Mouse (Mus musculus) Patski (cell line): ENCODE results near the gene Napa. TPM values are rescaled to one million over a fixed set of nuclear protein-coding genes. Genes with fewer than 3 reads are reported as not detected.

Experiments
- ATAC-seq: fragments of 100-300 bp; one replicate; pipeline ENCODE4 v1.8.0; 2021
- CTCF ChIA-PET: fragments of 350-600 bp; sonication (Branson Sonifier 250); formaldehyde crosslinking; loops from one replicate; lab custom pipeline; 2022; ENCODE audit warnings: inconsistent platforms; lab: Charles Lee
- POLR2A ChIA-PET: fragments of 350-600 bp; sonication (Branson Sonifier 250); formaldehyde crosslinking; loops from one replicate; lab custom pipeline; 2022; ENCODE audit warnings: antibody characterized with exemption, inconsistent platforms; lab: Charles Lee
- DNase-seq: peaks from one replicate; pipeline ENCODE4 v3.0.0-alpha.2; 2011; ENCODE audit warnings: low read depth, low spot score
- H3K27me3 ChIP-seq: fragments of 371-371 bp; one replicate; pipeline ENCODE4 v1.5.1; 2021
- CTCF ChIP-seq: fragments of 100-300 bp; IDR thresholded peaks from one replicate; pipeline ENCODE4 v1.5.1; 2021
- in situ Hi-C: fragments of 300-500 bp; cut with MboI; formaldehyde crosslinking; loops from 3 replicates; pipeline ENCODE4 v1.11.1; 2018; ENCODE audit warnings: low pct_unique_long_range_greater_than_20kb, mixed read lengths
- polyA plus RNA-seq: library from polyadenylated mRNA; unstranded; gene quantifications from one replicate; pipeline ENCODE4 v1.2.3, GENCODE M21; 2021

Napa gene
- polyA plus RNA-seq, 1 experiment from 2014 or later = 178 TPM

DNA sequence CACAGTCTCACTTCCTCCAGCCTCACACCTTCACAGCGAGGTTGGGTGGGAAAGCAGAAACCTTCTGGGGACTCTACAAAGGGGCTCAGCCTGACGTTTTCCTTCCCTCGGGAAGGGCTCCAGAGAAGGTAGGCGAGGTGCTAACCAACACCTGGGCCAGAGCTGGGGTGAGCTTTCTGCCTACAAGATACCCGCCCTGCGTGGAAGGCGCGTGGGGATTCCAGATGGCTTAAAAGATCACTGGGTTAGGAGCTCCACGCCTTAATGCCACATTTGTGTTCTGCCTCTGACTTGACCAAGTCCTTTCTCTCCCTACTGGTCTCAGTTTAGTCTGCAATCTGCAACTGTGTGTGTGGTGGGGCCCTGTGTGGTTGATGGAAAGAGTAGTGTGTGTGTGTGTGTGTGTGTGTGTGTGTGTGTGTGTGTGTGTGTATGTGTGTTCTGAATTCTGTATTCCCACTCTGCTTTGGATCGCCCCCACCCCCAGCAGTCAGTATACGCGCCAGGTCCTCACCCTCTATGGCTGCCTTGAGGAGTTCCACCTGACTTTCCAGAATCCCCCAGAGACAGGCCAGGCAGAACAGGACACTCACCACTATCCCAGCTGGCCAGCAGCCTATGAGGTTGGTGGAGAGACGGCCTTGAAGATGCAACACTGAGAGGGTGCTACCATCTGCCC lies 32.8 kb downstream of the Napa start:
- CTCF ChIA-PET = interaction anchor here (1.1 kb wide), 1 partner anchor 24 kb away, joined by 4 read pairs; no protein-coding TSS in a partner anchor
- in situ Hi-C loops = no loop called here
- DNase-seq (no peak), ATAC-seq (no peak)
- peaks cover 22% of the 10 kb centered on the region for H3K27me3 ChIP-seq
- TF ChIP-seq CTCF = no peak
- POLR2A ChIA-PET = no interaction called here

DNA sequence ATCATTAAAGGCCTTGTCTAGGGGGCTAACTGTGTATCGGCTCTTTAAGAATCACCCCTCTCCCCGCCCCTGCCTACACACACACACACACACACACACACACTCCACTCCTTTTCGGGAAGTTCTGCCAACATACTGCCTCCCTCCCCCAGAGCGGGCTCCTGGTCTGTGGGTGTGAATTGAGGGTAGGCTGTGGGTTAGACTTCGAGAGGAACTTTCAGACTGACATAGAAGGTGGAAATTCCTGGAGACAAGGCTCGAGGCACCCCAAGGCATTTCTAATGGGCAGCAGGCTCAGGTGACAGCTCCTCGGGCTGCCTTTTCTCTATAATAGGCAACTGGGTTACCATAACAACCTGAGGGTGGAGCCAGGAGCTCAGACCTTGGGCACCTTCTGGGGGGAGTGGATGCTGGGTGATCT lies 33.9 kb downstream of the Napa start:
- CTCF ChIA-PET = interaction anchor here (1.5 kb wide), 1 partner anchor 80 kb away, joined by 3 read pairs; no protein-coding TSS in a partner anchor
- TF ChIP-seq CTCF = no peak
- ATAC-seq (no peak), DNase-seq (no peak)
- peaks cover 22% of the 10 kb centered on the region for H3K27me3 ChIP-seq
- POLR2A ChIA-PET = no interaction called here
- in situ Hi-C loops = no loop called here

DNA sequence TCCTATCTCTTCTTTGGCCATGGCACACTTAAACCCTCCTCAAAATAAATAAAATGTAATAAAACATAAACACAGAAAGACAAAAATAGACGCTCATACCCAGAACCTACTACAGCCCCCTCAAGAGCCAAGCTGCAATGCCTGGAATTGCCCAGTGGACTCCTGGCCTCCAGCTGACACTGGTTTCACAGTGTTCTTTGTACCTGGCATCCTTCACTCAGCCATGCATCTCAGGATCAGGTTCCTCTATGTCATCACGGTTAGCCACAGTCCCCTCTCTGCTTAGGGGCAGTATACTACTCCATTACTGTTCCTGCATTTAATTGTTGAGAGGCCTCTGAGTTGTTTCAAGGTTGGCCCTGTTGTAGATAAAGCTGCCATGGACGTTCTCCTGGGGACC lies 34.7 kb downstream of the Napa start:
- in situ Hi-C loops = no loop called here
- DNase-seq (no peak), ATAC-seq (no peak)
- H3K27me3 ChIP-seq = peaks cover 22% of the 10 kb centered on the region
- POLR2A ChIA-PET = no interaction called here
- CTCF ChIA-PET = interaction anchor here (1.5 kb wide), 1 partner anchor 80 kb away, joined by 3 read pairs; no protein-coding TSS in a partner anchor
- TF ChIP-seq CTCF = no peak

DNA sequence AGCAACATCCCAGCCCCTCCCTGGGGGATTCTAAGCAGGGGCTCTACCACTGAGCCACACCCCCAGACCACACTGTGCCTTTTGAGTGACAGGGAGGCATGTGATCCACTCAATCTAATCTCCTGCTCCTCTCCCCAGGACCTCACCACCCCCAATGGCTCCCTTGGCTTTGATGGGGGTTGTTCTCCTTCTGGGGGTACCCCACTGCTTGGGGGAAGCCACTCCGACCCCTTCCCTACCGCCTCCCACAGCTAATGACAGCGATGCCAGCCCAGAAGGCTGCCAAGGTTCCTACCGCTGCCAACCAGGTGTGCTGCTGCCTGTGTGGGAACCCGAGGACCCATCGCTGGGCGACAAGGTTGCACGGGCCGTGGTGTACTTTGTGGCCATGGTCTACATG lies 35.4 kb downstream of the Napa start:
- in situ Hi-C loops = no loop called here
- ATAC-seq = no peak
- CTCF ChIA-PET = interaction anchor here (1.5 kb wide), 1 partner anchor 81 kb away, joined by 3 read pairs; no protein-coding TSS in a partner anchor

DNA sequence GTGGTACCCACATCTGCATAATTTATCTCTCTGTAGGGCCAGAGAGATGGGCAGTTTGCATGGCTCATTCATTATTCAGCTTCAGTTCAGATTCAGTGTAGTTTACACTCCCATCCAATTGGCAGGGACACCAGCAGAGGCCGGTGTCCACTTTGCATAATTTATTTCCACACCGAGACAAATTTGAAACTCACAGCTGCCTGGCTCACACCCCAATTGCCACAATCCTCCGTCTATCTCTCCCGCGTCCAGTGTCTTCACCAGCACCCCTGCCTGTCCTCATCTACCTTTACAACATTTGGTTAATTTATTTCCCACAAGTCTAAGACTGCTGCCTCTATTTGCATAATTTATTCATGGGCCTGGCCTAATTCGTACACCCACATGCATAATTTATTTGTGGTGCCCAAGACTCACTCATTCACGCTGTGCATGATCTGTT lies 36.7 kb downstream of the Napa start:
- in situ Hi-C loops = no loop called here
- no peak for DNase-seq
- H3K27me3 ChIP-seq = peaks cover 22% of the 10 kb centered on the region
- ChIA-PET CTCF (interaction anchor here (0.7 kb wide), 1 partner anchor 16 kb away, joined by 3 read pairs; no protein-coding TSS in a partner anchor), POLR2A (interaction anchor here (1.0 kb wide), 1 partner anchor 76 kb away, joined by 4 read pairs; no protein-coding TSS in a partner anchor)
- no peak for ATAC-seq
- no peak for TF ChIP-seq CTCF

More for the DNA sequence above, 35.4 kb downstream of the Napa start:
- POLR2A ChIA-PET = no interaction called here
- no peak for DNase-seq
- H3K27me3 ChIP-seq = peaks cover 22% of the 10 kb centered on the region
- TF ChIP-seq CTCF = no peak

DNA sequence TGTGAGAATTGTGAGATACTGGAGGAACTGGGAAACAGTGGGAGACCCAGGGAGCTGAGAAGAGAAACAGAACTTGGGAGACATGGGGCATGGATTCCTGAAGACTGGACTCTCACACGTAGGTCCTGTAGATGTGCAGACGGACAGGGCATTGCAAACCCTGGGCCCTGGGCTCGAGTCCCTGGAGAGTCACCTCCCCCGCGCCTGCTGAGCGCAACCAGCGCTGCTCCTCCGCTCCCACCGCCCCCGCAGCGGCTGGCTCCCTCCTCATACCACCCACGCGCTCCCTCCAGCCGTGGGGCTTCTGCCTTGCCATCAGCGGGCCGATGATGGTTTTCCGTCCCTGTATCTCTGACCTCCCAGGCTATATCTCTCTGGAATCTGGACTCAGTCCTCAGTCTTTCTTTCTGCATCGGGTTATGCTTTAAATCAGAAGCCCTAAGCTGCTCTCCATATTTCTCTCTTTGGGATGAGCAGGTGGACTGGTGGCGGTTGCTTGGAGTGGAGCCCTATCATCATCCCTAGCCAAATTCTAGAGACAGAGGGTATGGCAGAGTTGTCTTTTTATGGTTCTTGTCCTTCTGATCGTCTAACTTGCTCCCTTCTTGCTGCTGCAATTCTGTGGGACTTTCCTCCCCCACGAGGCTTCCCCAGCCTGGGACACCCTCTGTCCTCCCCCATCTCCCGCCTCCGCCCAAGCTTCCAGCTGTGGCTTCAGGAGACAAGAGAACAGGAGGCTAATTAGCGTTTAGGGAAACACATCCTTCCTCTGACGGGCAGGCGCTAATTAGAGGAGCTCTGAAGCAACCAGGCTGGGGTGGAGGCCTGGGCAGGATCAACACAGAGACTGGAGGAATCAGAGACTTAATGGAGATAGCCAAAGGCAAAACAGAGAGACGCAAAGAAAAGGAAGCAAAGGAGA lies 48.5 kb downstream of the Napa start:
- CTCF ChIA-PET = no interaction called here
- POLR2A ChIA-PET = no interaction called here
- in situ Hi-C loops = loop anchor here (10.0 kb wide), 1 partner anchor 172 kb away; no protein-coding TSS in a partner anchor
- no peak for TF ChIP-seq CTCF
- ATAC-seq (no peak), DNase-seq (no peak)
- peaks cover 34% of the 10 kb centered on the region for H3K27me3 ChIP-seq

DNA sequence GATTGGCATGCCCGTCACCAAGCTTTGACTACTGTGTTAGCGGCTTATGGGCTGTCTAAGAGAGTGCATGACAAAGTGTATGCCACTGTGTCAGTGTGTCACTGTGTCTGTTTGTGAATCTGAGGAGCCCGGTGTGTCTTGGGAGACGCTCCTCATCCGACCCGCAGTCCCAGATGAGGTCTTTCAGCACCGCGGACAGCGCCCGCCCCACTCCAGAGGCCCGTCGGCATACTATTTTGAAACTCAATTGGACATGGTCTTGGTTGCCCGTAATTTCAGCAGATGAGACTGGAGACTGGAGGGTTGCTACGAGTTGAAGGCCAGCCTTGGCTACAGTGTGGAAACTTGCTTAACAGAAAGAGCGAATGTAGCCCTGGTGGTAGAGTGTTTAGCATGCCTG lies 49.4 kb downstream of the Napa start:
- in situ Hi-C loops = loop anchor here (10.0 kb wide), 1 partner anchor 173 kb away; no protein-coding TSS in a partner anchor
- ChIA-PET POLR2A (no interaction called here), CTCF (no interaction called here)
- DNase-seq (no peak), ATAC-seq (no peak)
- no peak for TF ChIP-seq CTCF
- peaks cover 34% of the 10 kb centered on the region for H3K27me3 ChIP-seq

DNA sequence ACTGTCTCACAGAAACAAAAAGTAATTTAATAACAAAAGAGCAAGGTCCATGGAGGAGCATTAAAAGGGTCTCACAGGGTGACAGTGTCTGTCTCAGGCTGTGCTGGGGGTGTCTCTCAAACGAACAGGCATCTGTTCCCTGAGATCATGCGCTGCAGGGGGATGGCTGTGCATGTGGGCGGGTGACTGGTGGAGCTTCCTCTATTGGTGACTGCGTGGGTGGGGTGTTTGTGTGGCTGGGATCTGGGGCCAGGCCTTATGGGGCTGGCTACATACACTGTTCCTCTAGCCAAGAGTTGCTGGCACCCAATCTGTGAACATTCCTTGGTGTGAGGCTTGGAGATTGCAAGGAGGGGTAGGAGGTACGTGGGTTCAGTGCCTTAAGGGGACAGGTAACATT lies 51.0 kb downstream of the Napa start:
- H3K27me3 ChIP-seq = peaks cover 34% of the 10 kb centered on the region
- ATAC-seq (no peak), DNase-seq (no peak)
- no peak for TF ChIP-seq CTCF
- in situ Hi-C loops = loop anchor here (10.0 kb wide), 1 partner anchor 174 kb away; no protein-coding TSS in a partner anchor
- CTCF ChIA-PET = no interaction called here
- POLR2A ChIA-PET = no interaction called here

DNA sequence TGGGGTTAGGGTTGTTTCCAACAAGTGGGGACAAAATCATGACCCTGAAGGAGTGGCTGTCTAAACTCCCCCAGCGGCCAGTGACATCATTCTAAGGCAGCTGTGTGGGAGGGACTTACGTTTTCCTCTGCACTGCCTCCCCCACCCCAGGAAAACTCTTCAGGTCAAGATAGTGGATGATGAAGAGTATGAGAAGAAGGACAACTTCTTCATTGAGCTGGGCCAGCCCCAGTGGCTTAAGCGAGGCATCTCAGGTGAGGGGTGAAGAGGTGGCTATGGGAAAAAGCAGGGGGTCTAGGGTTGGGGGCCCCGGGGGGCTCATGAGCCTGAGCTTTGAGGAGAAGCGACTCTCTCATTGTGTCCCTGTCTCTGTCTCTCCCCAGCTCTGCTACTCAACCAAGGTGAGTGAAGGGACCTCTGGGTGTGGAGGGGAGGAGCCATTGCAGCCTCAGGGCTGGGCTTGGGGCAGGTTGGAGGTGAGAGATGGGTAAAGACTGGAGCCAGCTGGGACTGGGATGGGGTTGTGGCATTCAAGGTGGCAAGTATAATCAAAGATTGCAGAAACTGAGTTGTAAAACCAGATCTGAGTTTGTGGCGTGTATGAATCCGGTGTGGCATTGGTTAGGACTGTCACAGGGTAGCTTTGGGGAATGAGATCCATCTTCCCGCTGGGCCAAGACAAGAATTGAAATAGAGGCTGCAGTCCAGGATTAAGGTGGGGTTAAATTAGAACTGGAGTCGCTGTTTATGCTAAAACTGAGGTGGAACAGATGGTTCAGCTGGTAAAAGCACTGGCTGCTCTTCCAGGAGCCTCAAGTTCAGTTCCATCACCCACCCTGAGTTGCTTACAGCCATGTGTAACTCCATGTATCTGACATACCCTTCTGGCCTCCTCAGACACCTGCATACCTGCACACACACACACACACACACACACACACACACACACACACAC lies 52.2 kb downstream of the Napa start:
- ATAC-seq (no peak), DNase-seq (no peak)
- peaks cover 30% of the 10 kb centered on the region for H3K27me3 ChIP-seq
- POLR2A ChIA-PET = interaction anchor here (0.7 kb wide), 1 partner anchor 26 kb away, joined by 4 read pairs; no protein-coding TSS in a partner anchor
- CTCF ChIA-PET = interaction anchor here (0.8 to 1.8 kb wide), 3 partner anchors 15 to 53 kb away, joined by 3 to 5 read pairs (median 3); partner anchors contain the start of genes Meis3 and Napa
- no peak for TF ChIP-seq CTCF
- in situ Hi-C loops = no loop called here
